Mouse (Mus musculus): ENCODE data around the gene Krtap5-4.

DNA sequence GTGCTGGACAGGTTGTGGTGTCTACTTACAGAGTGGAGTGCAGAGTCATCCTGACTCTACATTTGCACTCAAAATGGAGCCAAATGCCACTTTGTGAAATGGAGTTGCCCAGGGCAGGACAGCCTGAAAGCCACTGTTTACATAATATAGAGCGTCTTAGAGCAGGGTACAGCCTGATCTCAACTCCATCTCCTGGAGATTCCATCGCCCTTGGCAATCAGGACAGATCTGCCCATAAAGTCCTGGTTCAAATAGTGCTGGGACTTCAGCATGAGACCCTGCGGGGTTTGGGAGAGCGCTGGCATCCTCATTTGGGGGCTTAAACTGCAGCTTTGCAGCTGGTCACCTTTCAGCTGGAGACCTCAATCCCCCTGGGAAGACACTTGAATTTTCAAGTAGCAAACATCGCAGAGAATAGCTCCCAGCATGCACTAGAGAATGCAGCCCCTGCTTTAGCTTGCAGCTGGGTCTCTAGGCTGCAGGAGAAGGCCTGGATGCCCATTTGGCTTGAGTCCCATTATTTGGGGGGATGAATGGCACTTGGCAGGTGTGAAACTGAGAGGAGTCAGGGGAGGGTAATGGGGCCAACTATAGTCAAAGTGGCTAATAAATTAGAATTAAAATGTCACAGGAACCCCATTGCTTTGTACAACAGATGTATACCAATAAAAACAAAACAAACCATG, 11.4 kb downstream of the Krtap5-4 start:
- TF ChIP-seq CTCF (conservative IDR thresholded peaks at IDR 0.05; ENCODE audit: low read length) (no peak), POU5F1 (IDR thresholded peaks at IDR 0.05; ENCODE audit: borderline replicate concordance, low read length) (no peak)

Measured in E14TG2a.4 (cell line).